Mouse (Mus musculus) hindbrain, embryonic 10.5 days (tissue): ENCODE measurements around the gene Clcnkb. TPM values are rescaled to one million over a fixed set of nuclear protein-coding genes. Genes with fewer than 3 reads are reported as not detected.

ENCODE experiments used
- DNase-seq: peaks from one replicate; pipeline ENCODE4 v3.0.0-alpha.2; 2017; ENCODE audit warnings: low spot score
- H3K27ac ChIP-seq: fragments of 300-500 bp; sonication (generic); 2 replicates; pipeline ENCODE4 v1.5.1; 2016; ENCODE audit warnings: mild to moderate bottlenecking, moderate library complexity
- H3K27me3 ChIP-seq: fragments of 300-500 bp; sonication (generic); 2 replicates; pipeline ENCODE4 v1.6.1; 2016; ENCODE audit warnings: mild to moderate bottlenecking; ENCODE audit not compliant: poor library complexity, insufficient read depth, severe bottlenecking
- H3K36me3 ChIP-seq: fragments of 300-500 bp; sonication (generic); 2 replicates; pipeline ENCODE4 v1.6.1; 2016; ENCODE audit warnings: mild to moderate bottlenecking, moderate library complexity
- H3K4me1 ChIP-seq: fragments of 300-500 bp; sonication (generic); replicated peaks from 2 replicates; pipeline ENCODE4 v1.6.1; 2016; ENCODE audit warnings: mild to moderate bottlenecking
- H3K4me3 ChIP-seq: fragments of 300-500 bp; sonication (generic); 2 replicates; pipeline ENCODE4 v1.5.1; 2016; ENCODE audit warnings: mild to moderate bottlenecking, moderate library complexity
- H3K9me3 ChIP-seq: fragments of 300-500 bp; sonication (generic); 2 replicates; pipeline ENCODE4 v1.6.1; 2016; ENCODE audit warnings: mild to moderate bottlenecking, moderate library complexity
- WGBS: fragments of 180-500 bp; shearing (Covaris S2); methylation state at CpG from one replicate; pipeline ENCODE4 v1.1.7; 2016; 5-methylcytosine and 5-hydroxymethylcytosine counted together
- polyA plus RNA-seq: library from polyadenylated mRNA; unstranded; fragments of >200 nt; fragmentation: Nextera tagmentation; extraction: Ambion mirVana; gene quantifications from 2 replicates; pipeline ENCODE4 v1.2.1, GENCODE M21; 2016

Gene Clcnkb
- polyA plus RNA-seq, 1 experiment from 2014 or later, result not detected

GRCm38 (mm10) chr4:141429381-141429780 is 13.6 kb upstream of the Clcnkb start:
- Histone ChIP-seq H3K4me1 (peaks cover 22% of the 10 kb centered on the region), H3K9me3 (no peaks in the 10 kb centered on the region), H3K36me3 (no peaks in the 10 kb centered on the region), H3K4me3 (no peak overlapping the region), H3K27ac (no peak overlapping the region), H3K27me3 (peaks cover 41% of the 10 kb centered on the region)
- 86% methylated on average over 6 of the region's 6 CpGs for WGBS
- DNase-seq, result no peak

DNA sequence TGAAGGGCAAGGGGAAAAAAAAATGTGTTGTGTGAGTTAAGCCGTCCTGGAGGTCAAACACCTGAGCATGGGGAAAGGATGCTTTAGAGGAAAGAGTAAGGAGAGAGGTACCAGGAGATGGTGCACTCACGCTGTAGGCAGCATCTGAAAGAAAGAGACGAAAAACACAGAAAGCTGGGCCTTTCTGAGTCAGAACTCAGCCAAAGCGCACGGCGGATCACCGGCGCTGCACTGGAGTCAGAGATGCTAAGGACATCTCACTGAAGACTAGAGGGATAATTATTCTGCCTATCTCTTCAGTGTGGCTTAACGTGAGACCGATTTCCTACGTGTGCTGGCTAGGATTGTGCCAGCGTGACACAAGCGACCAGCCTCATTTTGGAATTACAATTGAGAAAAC is 12.1 kb upstream of the Clcnkb start:
- no peak overlapping the region for H3K27ac ChIP-seq
- H3K36me3 ChIP-seq, result no peaks in the 10 kb centered on the region
- peaks cover 51% of the 10 kb centered on the region for H3K27me3 ChIP-seq
- no peaks in the 10 kb centered on the region for H3K9me3 ChIP-seq
- peaks cover 22% of the 10 kb centered on the region for H3K4me1 ChIP-seq
- 88% methylated on average over 13 of the region's 13 CpGs for WGBS
- H3K4me3 ChIP-seq, result no peak overlapping the region
- DNase-seq, result no peak

- Histone ChIP-seq H3K9me3 (no peaks in the 10 kb centered on the region), H3K27me3 (peaks cover 54% of the 10 kb centered on the region), H3K36me3 (no peaks in the 10 kb centered on the region), H3K27ac (no peak overlapping the region), H3K4me3 (no peak overlapping the region), H3K4me1 (peaks cover 22% of the 10 kb centered on the region)
- DNase-seq, result no peak
- WGBS, result 84% methylated on average over 10 of the region's 10 CpGs
Observed at GRCm38 (mm10) chr4:141426796-141427745, 11.3 kb upstream of the Clcnkb start.

DNA sequence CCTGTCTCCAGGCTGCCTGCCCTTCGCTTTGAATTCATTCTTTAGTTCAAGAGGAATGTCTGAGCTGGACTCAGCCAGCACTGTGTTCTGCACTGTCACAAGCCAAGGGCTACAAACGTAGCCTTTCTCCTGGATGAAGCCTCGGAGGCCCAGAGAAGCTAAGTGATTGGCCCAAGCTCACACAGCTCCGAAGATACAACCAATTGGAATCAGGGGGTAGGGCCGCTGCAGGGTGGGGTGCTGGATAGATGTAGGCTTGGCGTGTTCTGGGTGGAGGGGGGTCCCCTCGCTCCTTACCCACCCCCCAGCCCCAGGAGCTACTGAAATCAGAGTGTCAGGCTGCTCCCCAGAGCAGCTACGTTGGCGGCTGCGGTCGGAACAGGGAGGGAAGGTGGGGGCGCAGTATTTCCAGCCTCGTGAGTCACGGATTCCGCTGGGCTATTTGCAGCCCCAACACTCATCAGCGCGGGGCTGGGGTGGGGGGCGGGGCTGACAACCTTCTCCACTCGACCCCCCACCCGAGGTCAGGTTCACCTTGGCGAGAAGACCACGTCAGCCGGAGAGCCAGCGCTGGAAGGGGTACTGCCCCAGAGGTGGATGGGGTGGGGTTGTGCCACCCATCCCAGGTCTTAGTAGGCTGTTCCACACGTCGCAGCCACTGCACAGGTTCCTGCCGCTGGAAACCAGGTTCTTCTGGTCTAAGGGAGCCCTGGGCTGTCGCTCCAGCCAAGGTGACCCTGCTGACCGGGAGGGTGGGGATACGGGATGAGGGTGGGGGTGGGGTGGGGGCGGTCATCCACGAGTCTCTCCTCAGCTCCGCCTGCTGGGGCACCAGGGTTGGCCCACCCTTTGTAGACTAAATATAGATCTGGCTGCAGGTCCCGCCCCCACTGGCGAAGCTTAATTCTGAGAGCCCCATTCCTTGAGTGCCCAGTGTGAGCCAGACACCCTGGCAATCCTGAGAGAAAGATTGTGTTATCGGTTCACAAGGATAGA is 10.0 kb upstream of the Clcnkb start:
- WGBS, result 4% methylated on average over 36 of the region's 36 CpGs
- DNase-seq, result peak; percentile 17
- Histone ChIP-seq H3K4me3 (peak overlapping the region; percentile 48), H3K36me3 (no peaks in the 10 kb centered on the region), H3K27ac (peak overlapping the region; percentile 25; the same call in 1 of the 2 replicates), H3K27me3 (peaks cover 65% of the 10 kb centered on the region), H3K9me3 (no peaks in the 10 kb centered on the region), H3K4me1 (peaks cover 33% of the 10 kb centered on the region)

GRCm38 (mm10) chr4:141423691-141424431 is 8.0 kb upstream of the Clcnkb start:
- DNase-seq, result no peak
- no peaks in the 10 kb centered on the region for H3K36me3 ChIP-seq
- no peak overlapping the region for H3K4me3 ChIP-seq
- H3K9me3 ChIP-seq, result no peaks in the 10 kb centered on the region
- peaks cover 65% of the 10 kb centered on the region for H3K27me3 ChIP-seq
- peaks cover 46% of the 10 kb centered on the region for H3K4me1 ChIP-seq
- no peak overlapping the region for H3K27ac ChIP-seq
- 86% methylated on average over 13 of the region's 13 CpGs for WGBS

DNA sequence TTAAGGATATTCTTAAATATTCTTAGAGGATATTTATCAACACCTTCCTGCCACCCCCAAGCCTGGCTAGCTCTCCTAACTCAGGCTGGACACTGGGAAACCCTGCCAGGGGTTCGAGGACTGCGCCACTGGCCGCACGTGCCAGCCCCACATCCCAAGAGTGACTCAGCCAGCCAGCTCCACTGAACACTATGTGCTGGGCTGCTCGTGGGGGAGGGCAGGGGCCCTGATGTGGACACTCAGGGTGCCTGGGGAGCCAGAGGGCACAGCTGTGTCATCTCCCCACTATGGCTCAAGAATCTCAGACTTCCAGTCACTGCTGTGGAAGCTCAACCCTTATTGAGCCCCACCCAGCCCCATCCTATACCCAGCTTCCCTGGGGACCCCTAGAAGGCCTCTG is 7.5 kb upstream of the Clcnkb start:
- 80% methylated on average over 5 of the region's 5 CpGs for WGBS
- no peak for DNase-seq
- no peak overlapping the region for H3K27ac ChIP-seq
- H3K4me3 ChIP-seq, result no peak overlapping the region
- no peaks in the 10 kb centered on the region for H3K36me3 ChIP-seq
- peaks cover 46% of the 10 kb centered on the region for H3K4me1 ChIP-seq
- H3K27me3 ChIP-seq, result peaks cover 65% of the 10 kb centered on the region
- H3K9me3 ChIP-seq, result no peaks in the 10 kb centered on the region

GRCm38 (mm10) chr4:141422841-141423240 is 7.0 kb upstream of the Clcnkb start:
- H3K9me3 ChIP-seq, result no peaks in the 10 kb centered on the region
- H3K4me3 ChIP-seq, result no peak overlapping the region
- no peak for DNase-seq
- no peak overlapping the region for H3K27ac ChIP-seq
- peaks cover 46% of the 10 kb centered on the region for H3K4me1 ChIP-seq
- peaks cover 65% of the 10 kb centered on the region for H3K27me3 ChIP-seq
- no peaks in the 10 kb centered on the region for H3K36me3 ChIP-seq
- 81% methylated on average over 5 of the region's 5 CpGs for WGBS

GRCm38 (mm10) chr4:141421423-141421822 is 5.6 kb upstream of the Clcnkb start:
- Histone ChIP-seq H3K4me3 (no peak overlapping the region), H3K9me3 (no peaks in the 10 kb centered on the region), H3K4me1 (peaks cover 41% of the 10 kb centered on the region), H3K36me3 (no peaks in the 10 kb centered on the region), H3K27ac (no peak overlapping the region), H3K27me3 (peaks cover 52% of the 10 kb centered on the region)
- no peak for DNase-seq
- 73% methylated on average over 14 of the region's 14 CpGs for WGBS

DNA sequence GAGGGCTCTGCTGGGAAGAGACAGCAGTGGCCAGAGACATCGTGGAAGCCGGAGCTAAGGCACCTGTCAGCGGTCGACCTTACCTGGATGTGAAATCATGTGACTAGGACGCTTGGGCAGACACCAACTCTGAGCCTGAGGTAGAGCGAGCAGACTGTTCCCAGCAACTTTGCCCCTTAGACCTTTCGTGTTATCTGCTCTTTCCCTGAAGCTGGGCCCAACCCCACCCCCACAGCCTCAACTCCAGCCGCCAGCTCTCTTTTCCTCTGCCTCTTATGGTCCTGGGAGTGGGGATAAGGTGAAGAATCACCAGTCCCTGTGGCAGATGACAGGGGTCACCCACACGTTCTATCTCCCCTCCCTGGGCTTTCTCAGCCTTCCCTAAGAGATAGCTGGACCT is 5.1 kb upstream of the Clcnkb start:
- Histone ChIP-seq H3K27me3 (peaks cover 47% of the 10 kb centered on the region), H3K9me3 (no peaks in the 10 kb centered on the region), H3K27ac (no peak overlapping the region), H3K36me3 (no peaks in the 10 kb centered on the region), H3K4me3 (no peak overlapping the region), H3K4me1 (peaks cover 36% of the 10 kb centered on the region)
- 54% methylated on average over 9 of the region's 9 CpGs for WGBS
- DNase-seq, result no peak

GRCm38 (mm10) chr4:141420192-141420829 is 4.5 kb upstream of the Clcnkb start, which contains the start of gene Hspb7:
Gene Hspb7 (plus strand): TSS chr4:141420779.
- Histone ChIP-seq H3K4me3 (no peak within 1 kb of the TSS), H3K27me3 (peaks cover 41% of the 10 kb centered on the region), H3K27ac (0 out of 2 replicates have a peak within 1 kb of the TSS, but pooled peaks have one; percentile 50), H3K36me3 (no peaks in the 10 kb centered on the region), H3K9me3 (no peaks in the 10 kb centered on the region), H3K4me1 (peaks cover 30% of the 10 kb centered on the region)
- DNase-seq, result no peak
- WGBS, result 65% methylated on average over 9 of the region's 9 CpGs

GRCm38 (mm10) chr4:141419398-141420191 is 3.8 kb upstream of the Clcnkb start:
- 66% methylated on average over 27 of the region's 27 CpGs for WGBS

More at GRCm38 (mm10) chr4:141419398-141420191, 3.8 kb upstream of the Clcnkb start:
- no peaks in the 10 kb centered on the region for H3K9me3 ChIP-seq
- 0 out of 2 replicates have a peak overlapping the region, but pooled peaks have one; percentile 50 for H3K27ac ChIP-seq
- H3K4me3 ChIP-seq, result no peak overlapping the region
- H3K27me3 ChIP-seq, result peaks cover 34% of the 10 kb centered on the region
- H3K4me1 ChIP-seq, result peaks cover 24% of the 10 kb centered on the region
- no peak for DNase-seq
- H3K36me3 ChIP-seq, result no peaks in the 10 kb centered on the region
